Mouse (Mus musculus): Measurements from ENCODE around the gene Lrrc51. TPM values are rescaled to one million over a fixed set of nuclear protein-coding genes. Genes with fewer than 3 reads are reported as not detected.
A peak's percentile ranks its signal among the peaks of the same experiment; 100 is the strongest.

The Lrrc51 gene
- total and polyA plus RNA-seq, 3 experiments = 4.9 to 6.6 (median 5.6) TPM

- in situ Hi-C loops (cut with MboI; ENCODE audit: low pct_ligation_motif_present, low pct_unique_long_range_greater_than_20kb, low sequenced_read_pairs) = no loop called here
- Histone ChIP-seq H3K27ac (ENCODE audit: insufficient read depth, low read depth) (no peak overlapping the region), H3K4me2 (ENCODE audit: insufficient read depth, low read depth, poor library complexity, severe bottlenecking) (peak overlapping the region; percentile 48), H3K79me2 (replicated peaks; ENCODE audit: control insufficient read depth, extremely low read depth, insufficient read depth, poor library complexity, severe bottlenecking) (peaks cover 39% of the 10 kb centered on the region), H3K4me3 (replicated peaks in 1 of 3; ENCODE audit: low read depth in 2 of 3, low read length in 2 of 3, poor library complexity in 1 of 3) (peak overlapping the region in 2 of 3 experiments; percentile 69 to 75), H3K4me1 (ENCODE audit: control insufficient read depth in 1 of 2, insufficient read depth in 2 of 2) (peaks cover 2 to 56% of the 10 kb centered on the region in 2 experiments; a peak in 2 of 4 replicates), H3K27me3 (replicated peaks) (no peaks in the 10 kb centered on the region), H3K36me3 (replicated peaks in 1 of 2; ENCODE audit: control insufficient read depth in 1 of 2, insufficient read depth in 1 of 2, low read length in 1 of 2) (peaks cover 0 to 26% of the 10 kb centered on the region in 2 experiments), H3K9me3 (replicated peaks; ENCODE audit: low read length) (no peaks in the 10 kb centered on the region), H3K9ac (ENCODE audit: insufficient read depth, low read depth) (peak overlapping the region; percentile 88)
- TF ChIP-seq MAFK (IDR thresholded peaks at IDR 0.05; ENCODE audit: insufficient replicate concordance, low read length) (no peak), CHD1 (IDR thresholded peaks at IDR 0.05; ENCODE audit: low read depth, low read length) (no peak)
- dilution Hi-C loops (cut with MboI; ENCODE audit: extremely low pct_ligation_motif_present, extremely low pct_unique_long_range_greater_than_20kb, low sequenced_read_pairs) = no loop called here
- DNase-seq (ENCODE audit: extremely low read depth) = no peak
Measured at GRCm38 (mm10) chr7:101971721-101972120, 38.0 kb upstream of the Lrrc51 start.

DNA sequence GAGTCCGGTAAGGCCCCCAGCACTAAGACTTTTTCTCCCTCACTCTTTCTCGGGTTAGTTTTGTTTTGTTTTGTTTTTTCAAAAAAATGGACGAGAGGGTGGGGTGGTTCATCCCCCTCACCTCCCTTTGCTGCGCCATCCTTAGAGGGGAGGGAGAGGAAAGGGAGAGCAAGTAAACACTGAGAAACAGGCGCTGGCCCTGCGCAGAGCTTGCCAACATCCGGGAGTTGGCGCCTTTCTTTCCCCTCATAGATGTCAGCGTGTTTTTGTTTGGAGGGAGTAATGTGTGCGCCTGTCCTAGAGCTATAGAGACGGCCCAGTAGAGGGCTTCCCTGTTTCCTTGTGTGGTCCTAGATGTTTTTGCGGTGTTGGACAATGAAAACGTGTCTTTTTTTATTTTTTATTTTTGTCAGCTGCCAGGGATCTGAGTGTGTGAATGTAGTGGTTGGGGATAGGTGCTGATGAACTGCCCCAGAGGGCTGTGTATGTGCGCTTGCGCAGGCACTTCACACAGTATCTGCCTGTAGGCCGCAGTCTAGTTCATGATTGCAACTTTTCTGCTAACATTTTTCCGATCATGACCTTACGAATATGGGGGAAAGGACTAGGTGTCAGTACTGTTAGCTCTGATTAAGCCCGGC, 37.2 kb upstream of the Lrrc51 start:
- Histone ChIP-seq H3K4me2 (ENCODE audit: insufficient read depth, low read depth, poor library complexity, severe bottlenecking) (peak overlapping the region; percentile 48), H3K4me1 (ENCODE audit: control insufficient read depth in 1 of 2, insufficient read depth in 2 of 2) (peaks cover 2 to 62% of the 10 kb centered on the region in 2 experiments; a peak in 2 of 4 replicates), H3K27me3 (replicated peaks) (no peaks in the 10 kb centered on the region), H3K79me2 (replicated peaks; ENCODE audit: control insufficient read depth, extremely low read depth, insufficient read depth, poor library complexity, severe bottlenecking) (peaks cover 36% of the 10 kb centered on the region), H3K9ac (ENCODE audit: insufficient read depth, low read depth) (peak overlapping the region; percentile 88), H3K27ac (ENCODE audit: insufficient read depth, low read depth) (peak overlapping the region; percentile 65), H3K36me3 (replicated peaks in 1 of 2; ENCODE audit: control insufficient read depth in 1 of 2, insufficient read depth in 1 of 2, low read length in 1 of 2) (peaks cover 0 to 21% of the 10 kb centered on the region in 2 experiments), H3K4me3 (replicated peaks in 1 of 3; ENCODE audit: low read depth in 2 of 3, low read length in 2 of 3, poor library complexity in 1 of 3) (peak overlapping the region; percentile 69 to 86 (median 75)), H3K9me3 (replicated peaks; ENCODE audit: low read length) (no peaks in the 10 kb centered on the region)
- TF ChIP-seq MAZ (IDR thresholded peaks at IDR 0.05; ENCODE audit: low read depth, low read length) (no peak; the same call in 1 of the 2 replicates), RCOR1 (conservative IDR thresholded peaks at IDR 0.05; ENCODE audit: low read depth, low read length) (no peak), EP300 (IDR thresholded peaks at IDR 0.05; ENCODE audit: low read length) (no peak), IRF4 (IDR thresholded peaks at IDR 0.05; ENCODE audit: low read depth, low read length) (no peak), TBP (conservative IDR thresholded peaks at IDR 0.05; ENCODE audit: low read depth, low read length) (no peak), ZC3H11A (IDR thresholded peaks at IDR 0.05; ENCODE audit: low read depth, low read length) (no peak), POLR2A (IDR thresholded peaks at IDR 0.05; ENCODE audit: low read depth, low read length) (no peak), MXI1 (IDR thresholded peaks at IDR 0.05; ENCODE audit: low read depth, low read length) (peak; percentile 37; the same call in 1 of the 2 replicates), NELFE (IDR thresholded peaks at IDR 0.05; ENCODE audit: low read depth, low read length) (peak; percentile 52; the same call in 1 of the 2 replicates), CTCF (conservative IDR thresholded peaks at IDR 0.05 in 1 of 2, IDR thresholded peaks at IDR 0.05 in 1 of 2; ENCODE audit: low read depth in 2 of 2, low read length in 2 of 2) (no peak), RAD21 (IDR thresholded peaks at IDR 0.05; ENCODE audit: low read depth, low read length) (no peak), HCFC1 (IDR thresholded peaks at IDR 0.05; ENCODE audit: low read depth, low read length) (0 out of 2 replicates have a peak, but pooled peaks have one; percentile 32), KAT2A (IDR thresholded peaks at IDR 0.05; ENCODE audit: insufficient replicate concordance, low read length) (no peak), CHD1 (IDR thresholded peaks at IDR 0.05; ENCODE audit: low read depth, low read length) (0 out of 2 replicates have a peak, but pooled peaks have one; percentile 4), TCF12 (IDR thresholded peaks at IDR 0.05; ENCODE audit: low read depth, low read length) (no peak), MYC (IDR thresholded peaks at IDR 0.05; ENCODE audit: low read depth, low read length) (no peak), MEF2A (IDR thresholded peaks at IDR 0.05; ENCODE audit: borderline replicate concordance, low read depth, low read length) (no peak), NRF1 (IDR thresholded peaks at IDR 0.05; ENCODE audit: low read depth, low read length) (peak; percentile 84), SIN3A (IDR thresholded peaks at IDR 0.05; ENCODE audit: low read length) (no peak; the same call in 1 of the 2 replicates), ZMIZ1 (IDR thresholded peaks at IDR 0.05; ENCODE audit: low read depth, low read length) (no peak), GABPA (IDR thresholded peaks at IDR 0.05; ENCODE audit: insufficient replicate concordance, low read depth, low read length) (no peak), ZNF384 (IDR thresholded peaks at IDR 0.05; ENCODE audit: low read depth, low read length) (no peak; the same call in 1 of the 2 replicates), MAX (IDR thresholded peaks at IDR 0.05; ENCODE audit: low read length) (no peak)
- peak; percentile 62 for DNase-seq (ENCODE audit: extremely low read depth)
- dilution Hi-C loops (cut with MboI; ENCODE audit: extremely low pct_ligation_motif_present, extremely low pct_unique_long_range_greater_than_20kb, low sequenced_read_pairs) = no loop called here
- in situ Hi-C loops (cut with MboI; ENCODE audit: low pct_ligation_motif_present, low pct_unique_long_range_greater_than_20kb, low sequenced_read_pairs) = no loop called here

Measured in CH12.LX (cell line).